Mouse (Mus musculus) limb, embryonic 15.5 days (tissue): ENCODE measurements around the gene Cep128. TPM values are rescaled to one million over a fixed set of nuclear protein-coding genes. Genes with fewer than 3 reads are reported as not detected.

ENCODE experiments used
- ATAC-seq: fragments of 200-750 bp; cut with Nextera tagmentation; 2 replicates; pipeline ENCODE4 v1.8.0; 2017; ENCODE audit warnings: low read depth, moderate TSS enrichment; ENCODE audit not compliant: insufficient number of reproducible peaks, low FRiP score, low TSS enrichment
- H3K27ac ChIP-seq: fragments of 300-500 bp; sonication (generic); 2 replicates; pipeline ENCODE4 v1.5.1; 2015; ENCODE audit warnings: moderate library complexity, mild to moderate bottlenecking, inconsistent platforms
- H3K27me3 ChIP-seq: fragments of 300-500 bp; sonication (generic); 2 replicates; pipeline ENCODE4 v1.6.1; 2015; ENCODE audit warnings: inconsistent platforms
- H3K36me3 ChIP-seq: fragments of 300-500 bp; sonication (generic); 2 replicates; pipeline ENCODE4 v1.6.1; 2015; ENCODE audit warnings: inconsistent platforms
- H3K4me1 ChIP-seq: fragments of 300-500 bp; sonication (generic); 2 replicates; pipeline ENCODE4 v1.6.1; 2015; ENCODE audit warnings: inconsistent platforms
- H3K4me2 ChIP-seq: fragments of 300-500 bp; sonication (generic); 2 replicates; pipeline ENCODE4 v1.6.1; 2015; ENCODE audit warnings: mild to moderate bottlenecking, inconsistent platforms
- H3K4me3 ChIP-seq: fragments of 300-500 bp; sonication (generic); 2 replicates; pipeline ENCODE4 v1.5.1; 2015; ENCODE audit warnings: mild to moderate bottlenecking, inconsistent platforms
- H3K9ac ChIP-seq: fragments of 300-500 bp; sonication (generic); 2 replicates; pipeline ENCODE4 v1.6.1; 2015; ENCODE audit warnings: inconsistent platforms
- H3K9me3 ChIP-seq: fragments of 300-500 bp; sonication (generic); 2 replicates; pipeline ENCODE4 v1.6.1; 2016; ENCODE audit warnings: inconsistent platforms
- WGBS: fragments of 180-500 bp; shearing (Covaris S2); methylation state at CpG from one replicate; pipeline ENCODE4 v1.1.7; 2015; 5-methylcytosine and 5-hydroxymethylcytosine counted together
- polyA plus RNA-seq: library from polyadenylated mRNA; unstranded; fragments of >200 nt; fragmentation: Nextera tagmentation; extraction: Ambion mirVana; gene quantifications from 2 replicates; pipeline ENCODE4 v1.2.1, GENCODE M21; 2015

The Cep128 gene
- polyA plus RNA-seq, 1 experiment from 2014 or later = 8.4 TPM

DNA sequence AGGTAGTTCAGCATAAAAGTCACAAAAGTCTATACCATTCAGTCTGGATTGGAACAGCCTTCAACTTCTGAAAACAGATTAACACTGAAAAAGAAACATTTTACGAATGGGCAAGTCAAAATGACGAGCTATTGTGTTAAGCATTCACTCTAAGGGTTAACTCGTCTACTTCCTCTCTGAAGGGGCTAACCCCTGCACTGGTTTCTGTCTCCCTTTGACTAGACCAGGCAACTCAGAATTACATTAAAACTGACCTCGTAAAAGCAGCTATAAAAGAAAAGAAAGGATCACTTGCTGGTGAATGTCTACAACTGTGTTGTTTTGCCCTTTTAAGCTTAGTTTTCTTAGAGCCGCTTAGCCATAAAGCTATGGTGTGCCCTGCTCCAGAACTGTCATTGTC, 79.2 kb downstream of the Cep128 start:
- H3K4me1 ChIP-seq = no peaks in the 10 kb centered on the region
- H3K4me3 ChIP-seq = no peak overlapping the region
- no peaks in the 10 kb centered on the region for H3K27me3 ChIP-seq
- 36% methylated on average over 5 of the region's 5 CpGs for WGBS
- H3K9me3 ChIP-seq = no peaks in the 10 kb centered on the region
- H3K4me2 ChIP-seq = no peak overlapping the region
- no peak for ATAC-seq
- no peak overlapping the region for H3K27ac ChIP-seq
- no peak overlapping the region for H3K9ac ChIP-seq
- H3K36me3 ChIP-seq = no peaks in the 10 kb centered on the region

DNA sequence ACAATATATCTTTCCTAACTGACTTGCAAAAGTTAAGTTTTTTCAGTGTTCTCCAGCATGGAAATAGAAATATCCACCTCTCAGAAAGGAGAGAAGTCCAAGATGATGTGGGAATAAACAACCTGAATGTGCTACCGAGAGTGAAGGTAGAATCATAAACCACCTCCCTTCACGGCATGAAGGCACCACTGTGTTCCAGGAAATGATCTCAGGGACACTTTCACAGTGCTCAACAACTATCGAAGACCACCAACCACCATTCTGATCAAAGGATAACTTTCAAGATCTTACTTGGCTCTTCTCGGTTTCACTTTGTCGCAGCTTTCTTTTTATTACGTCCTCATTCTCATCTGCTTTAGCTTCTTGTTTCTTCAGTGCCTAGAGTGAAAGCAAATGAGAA, 85.5 kb downstream of the Cep128 start:
- WGBS = 93% methylated on average over 6 of the region's 6 CpGs
- ATAC-seq = no peak
- H3K4me2 ChIP-seq = no peak overlapping the region

DNA sequence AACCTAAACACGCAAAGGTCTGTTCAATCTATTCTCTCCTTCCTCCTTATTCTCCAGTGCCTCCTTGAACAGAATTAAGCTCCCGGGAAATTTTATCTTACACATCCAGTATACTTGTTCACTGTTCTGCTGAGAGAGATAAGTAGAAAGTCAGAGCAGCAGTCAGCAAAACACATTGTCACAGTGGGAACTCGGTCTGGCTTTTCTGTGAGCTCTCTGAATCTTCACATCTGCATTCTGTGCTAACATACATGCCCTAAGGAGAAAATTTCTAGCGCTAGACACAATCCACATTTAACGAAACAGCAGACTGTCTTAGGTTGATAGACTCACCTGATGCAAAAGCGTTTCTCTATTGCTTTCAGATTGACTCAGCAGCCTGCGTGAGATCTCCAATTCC, 88.3 kb downstream of the Cep128 start:
- no peaks in the 10 kb centered on the region for H3K9me3 ChIP-seq
- no peak overlapping the region for H3K27ac ChIP-seq
- no peaks in the 10 kb centered on the region for H3K27me3 ChIP-seq
- no peaks in the 10 kb centered on the region for H3K36me3 ChIP-seq
- no peaks in the 10 kb centered on the region for H3K4me1 ChIP-seq
- no peak overlapping the region for H3K4me3 ChIP-seq
- WGBS = 70% methylated on average over 7 of the region's 7 CpGs
- H3K9ac ChIP-seq = no peak overlapping the region
- ATAC-seq = no peak
- no peak overlapping the region for H3K4me2 ChIP-seq

More for the DNA sequence above, 85.5 kb downstream of the Cep128 start:
- Histone ChIP-seq H3K27ac (no peak overlapping the region), H3K9me3 (no peaks in the 10 kb centered on the region), H3K9ac (no peak overlapping the region), H3K4me1 (no peaks in the 10 kb centered on the region), H3K27me3 (no peaks in the 10 kb centered on the region), H3K36me3 (no peaks in the 10 kb centered on the region), H3K4me3 (no peak overlapping the region)

DNA sequence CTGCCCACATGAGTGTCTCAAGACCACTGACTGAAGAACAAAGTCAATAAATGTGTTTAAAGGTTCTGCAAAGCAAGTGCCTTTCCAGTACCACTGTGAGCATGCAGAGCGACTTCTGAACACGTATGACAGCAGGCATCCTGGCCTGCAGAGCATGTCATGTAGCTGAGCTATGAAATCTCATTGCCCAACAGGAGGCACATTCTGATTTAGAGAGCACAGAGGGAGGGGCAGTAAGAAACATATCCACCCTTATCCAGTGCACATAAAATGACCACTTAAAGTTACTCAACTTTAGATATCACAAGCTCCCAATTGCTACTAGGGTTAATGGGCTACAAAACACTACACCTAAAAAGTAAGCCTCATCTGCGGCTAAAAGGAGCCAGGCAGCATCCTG, 88.8 kb downstream of the Cep128 start:
- no peak for ATAC-seq
- H3K4me1 ChIP-seq = no peaks in the 10 kb centered on the region
- H3K36me3 ChIP-seq = no peaks in the 10 kb centered on the region
- H3K4me2 ChIP-seq = no peak overlapping the region
- no peaks in the 10 kb centered on the region for H3K27me3 ChIP-seq
- no peak overlapping the region for H3K9ac ChIP-seq
- WGBS = 87% methylated on average over 3 of the region's 3 CpGs
- no peaks in the 10 kb centered on the region for H3K9me3 ChIP-seq
- H3K27ac ChIP-seq = no peak overlapping the region
- H3K4me3 ChIP-seq = no peak overlapping the region

DNA sequence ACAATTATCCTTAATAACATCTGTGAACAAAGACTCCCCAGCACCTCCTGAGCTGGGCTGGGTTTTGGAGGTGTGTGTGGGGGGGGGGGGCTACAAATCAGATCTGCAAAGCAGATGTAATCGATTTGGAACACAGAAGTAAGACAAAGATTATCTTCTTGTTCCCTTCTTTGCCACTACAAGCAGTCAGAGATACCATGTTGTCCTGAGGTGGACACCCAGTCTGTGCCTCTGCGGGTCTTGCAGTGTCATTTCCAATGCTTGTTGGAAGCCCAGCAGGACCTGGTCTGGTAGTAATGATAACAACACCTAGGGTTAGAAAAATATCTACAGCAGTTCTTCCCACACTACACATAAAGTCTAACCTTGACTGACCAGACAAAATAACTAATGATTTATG, 110.3 kb downstream of the Cep128 start:
- WGBS = 94% methylated on average over 2 of the region's 2 CpGs
- Histone ChIP-seq H3K9ac (no peak overlapping the region), H3K4me2 (no peak overlapping the region), H3K4me3 (no peak overlapping the region), H3K27ac (no peak overlapping the region), H3K4me1 (no peaks in the 10 kb centered on the region), H3K36me3 (no peaks in the 10 kb centered on the region), H3K27me3 (no peaks in the 10 kb centered on the region), H3K9me3 (no peaks in the 10 kb centered on the region)
- no peak for ATAC-seq

DNA sequence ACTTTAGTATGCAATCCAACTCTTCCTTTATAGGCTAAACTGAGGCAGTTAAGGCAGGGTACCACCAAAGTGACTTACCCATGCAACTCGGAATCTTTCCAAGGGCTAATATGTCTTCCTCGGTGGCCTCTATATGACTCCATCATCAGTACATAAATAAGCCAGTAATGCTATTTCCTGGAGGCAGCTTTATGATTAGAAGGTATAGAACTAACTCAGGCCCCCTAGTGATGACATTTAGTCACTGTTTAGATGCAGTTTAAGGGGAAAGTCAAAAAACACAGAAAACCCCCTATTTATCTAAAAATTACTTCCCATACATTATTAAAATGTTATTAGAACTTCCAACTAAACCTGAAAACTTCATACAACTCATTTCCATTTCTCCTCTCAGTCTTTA, 114.6 kb downstream of the Cep128 start:
- no peaks in the 10 kb centered on the region for H3K9me3 ChIP-seq
- H3K4me2 ChIP-seq = no peak overlapping the region
- no peak overlapping the region for H3K27ac ChIP-seq
- no peak for ATAC-seq
- no peak overlapping the region for H3K9ac ChIP-seq
- no peaks in the 10 kb centered on the region for H3K27me3 ChIP-seq
- H3K36me3 ChIP-seq = no peaks in the 10 kb centered on the region
- 64% methylated on average over 2 of the region's 2 CpGs for WGBS
- no peak overlapping the region for H3K4me3 ChIP-seq
- no peaks in the 10 kb centered on the region for H3K4me1 ChIP-seq

DNA sequence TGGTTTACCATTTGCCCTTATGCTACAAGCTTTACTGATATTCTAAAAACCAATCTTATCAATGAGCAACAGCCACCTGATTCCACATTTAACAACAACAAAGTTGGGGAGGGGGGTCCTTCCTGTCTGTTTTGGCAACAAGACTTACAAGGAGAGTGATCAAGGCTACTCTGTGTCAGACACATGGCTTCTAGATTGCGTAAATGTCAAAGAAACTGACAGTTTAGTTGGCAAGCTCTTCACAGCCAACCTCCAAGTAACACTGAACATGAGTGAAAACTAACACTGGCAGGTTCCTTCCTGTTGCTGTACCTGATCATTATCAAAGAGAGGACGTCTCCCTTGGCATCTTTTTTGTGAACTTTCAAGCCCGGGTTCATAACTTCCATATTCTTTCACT, 115.2 kb downstream of the Cep128 start:
- H3K4me1 ChIP-seq = no peaks in the 10 kb centered on the region
- 67% methylated on average over 3 of the region's 3 CpGs for WGBS

DNA sequence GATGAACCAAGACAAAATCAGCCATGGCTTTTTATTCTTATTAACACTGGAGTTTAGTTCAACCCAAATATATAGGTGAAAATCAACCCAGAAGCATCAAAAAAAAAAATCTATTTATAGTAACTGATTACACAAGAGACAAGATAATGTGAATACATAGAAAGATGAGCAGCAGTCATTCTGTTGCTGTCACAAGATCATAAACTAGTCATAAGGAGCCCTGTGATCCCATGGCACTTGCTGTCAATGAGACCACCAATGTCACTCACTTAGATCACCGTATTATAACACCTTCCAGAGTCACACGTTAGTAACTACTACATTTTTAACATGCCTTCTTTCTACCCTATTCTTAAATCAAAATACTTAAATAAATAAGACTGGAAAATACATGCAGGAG, 118.2 kb downstream of the Cep128 start:
- Histone ChIP-seq H3K9ac (no peak overlapping the region), H3K4me1 (no peaks in the 10 kb centered on the region), H3K4me3 (no peak overlapping the region), H3K9me3 (no peaks in the 10 kb centered on the region), H3K27ac (no peak overlapping the region), H3K27me3 (no peaks in the 10 kb centered on the region), H3K4me2 (no peak overlapping the region), H3K36me3 (no peaks in the 10 kb centered on the region)
- no peak for ATAC-seq
- WGBS = 76% methylated on average over 2 of the region's 2 CpGs

More for the DNA sequence above, 115.2 kb downstream of the Cep128 start:
- no peak overlapping the region for H3K4me2 ChIP-seq
- H3K9me3 ChIP-seq = no peaks in the 10 kb centered on the region
- ATAC-seq = no peak
- no peaks in the 10 kb centered on the region for H3K27me3 ChIP-seq
- H3K36me3 ChIP-seq = no peaks in the 10 kb centered on the region
- H3K27ac ChIP-seq = no peak overlapping the region
- no peak overlapping the region for H3K4me3 ChIP-seq
- H3K9ac ChIP-seq = no peak overlapping the region

DNA sequence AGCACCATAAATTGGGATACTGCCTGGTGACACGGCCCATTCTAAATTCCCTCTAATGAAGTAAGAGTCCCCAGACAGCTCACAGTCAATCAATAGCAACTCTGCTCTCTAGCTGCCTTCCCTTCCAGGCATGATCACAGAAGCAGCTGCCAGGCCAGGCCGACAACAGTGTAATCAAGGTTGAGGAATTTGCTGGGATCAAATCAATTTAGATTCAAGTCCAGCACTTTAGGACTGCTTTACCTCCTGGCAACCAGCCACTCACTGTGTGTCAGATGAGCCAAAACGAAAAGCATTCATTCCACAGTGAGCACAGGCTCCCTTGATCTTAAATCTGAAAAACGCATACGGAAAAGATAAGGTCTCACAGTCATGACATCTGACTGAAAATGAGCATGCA, 118.7 kb downstream of the Cep128 start:
- Histone ChIP-seq H3K9me3 (no peaks in the 10 kb centered on the region), H3K36me3 (no peaks in the 10 kb centered on the region), H3K4me2 (no peak overlapping the region), H3K9ac (no peak overlapping the region), H3K4me1 (no peaks in the 10 kb centered on the region), H3K4me3 (no peak overlapping the region), H3K27me3 (no peaks in the 10 kb centered on the region), H3K27ac (no peak overlapping the region)
- no peak for ATAC-seq
- 45% methylated on average over 5 of the region's 5 CpGs for WGBS

DNA sequence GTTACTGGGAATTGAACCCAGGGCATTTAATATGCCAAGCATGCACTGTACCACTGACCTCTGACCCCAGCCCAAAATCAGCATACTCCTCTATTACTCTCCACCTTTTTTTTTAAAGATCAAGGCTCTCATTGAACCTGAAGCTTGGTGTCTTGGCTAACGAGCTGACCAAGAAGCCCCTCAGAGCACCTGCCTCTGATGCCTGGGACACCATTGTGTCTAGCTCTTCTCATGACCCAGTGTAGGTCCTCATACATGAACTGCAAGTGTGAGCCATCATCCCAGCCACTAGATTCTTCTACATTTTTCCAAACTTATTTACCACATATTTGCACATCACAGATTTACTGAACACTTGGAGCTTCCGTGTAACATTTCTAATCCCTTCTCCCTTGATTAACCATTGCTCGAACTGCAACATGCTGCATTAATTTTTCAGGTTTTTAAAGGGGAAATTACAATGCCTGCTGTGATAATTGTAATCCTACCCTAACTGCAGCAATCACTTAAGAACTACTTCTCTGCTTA, 119.3 kb downstream of the Cep128 start:
- Histone ChIP-seq H3K4me1 (no peaks in the 10 kb centered on the region), H3K9me3 (no peaks in the 10 kb centered on the region), H3K9ac (no peak overlapping the region), H3K27ac (no peak overlapping the region), H3K36me3 (0 out of 2 replicates have a peak, but pooled peaks cover 4% of the 10 kb centered on the region), H3K27me3 (no peaks in the 10 kb centered on the region), H3K4me3 (no peak overlapping the region), H3K4me2 (no peak overlapping the region)
- 72% methylated on average over 3 of the region's 3 CpGs for WGBS
- ATAC-seq = no peak

DNA sequence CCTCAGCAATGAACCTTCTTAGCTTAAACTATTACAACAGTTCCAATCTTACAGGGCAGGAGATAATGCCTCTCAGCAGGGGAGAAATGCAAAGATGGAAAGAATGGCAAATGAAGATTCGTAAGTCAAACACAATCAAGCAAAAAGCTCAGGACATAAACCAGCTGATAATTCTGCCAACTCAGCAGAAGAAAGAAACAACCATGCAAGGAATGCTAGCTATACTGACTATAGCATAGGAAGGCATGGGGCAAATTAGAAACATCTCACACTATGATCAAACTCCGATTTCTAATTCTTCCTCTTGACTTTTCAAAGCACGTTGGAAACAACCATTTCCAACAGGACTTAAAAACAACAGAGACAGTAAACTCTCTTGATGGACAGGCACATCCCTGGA, 120.5 kb downstream of the Cep128 start:
- no peaks in the 10 kb centered on the region for H3K27me3 ChIP-seq
- 77% methylated on average over 3 of the region's 3 CpGs for WGBS
- no peaks in the 10 kb centered on the region for H3K9me3 ChIP-seq
- H3K27ac ChIP-seq = no peak overlapping the region
- H3K4me3 ChIP-seq = no peak overlapping the region
- H3K4me1 ChIP-seq = no peaks in the 10 kb centered on the region
- no peak overlapping the region for H3K9ac ChIP-seq
- ATAC-seq = no peak
- H3K36me3 ChIP-seq = 0 out of 2 replicates have a peak, but pooled peaks cover 7% of the 10 kb centered on the region
- no peak overlapping the region for H3K4me2 ChIP-seq

DNA sequence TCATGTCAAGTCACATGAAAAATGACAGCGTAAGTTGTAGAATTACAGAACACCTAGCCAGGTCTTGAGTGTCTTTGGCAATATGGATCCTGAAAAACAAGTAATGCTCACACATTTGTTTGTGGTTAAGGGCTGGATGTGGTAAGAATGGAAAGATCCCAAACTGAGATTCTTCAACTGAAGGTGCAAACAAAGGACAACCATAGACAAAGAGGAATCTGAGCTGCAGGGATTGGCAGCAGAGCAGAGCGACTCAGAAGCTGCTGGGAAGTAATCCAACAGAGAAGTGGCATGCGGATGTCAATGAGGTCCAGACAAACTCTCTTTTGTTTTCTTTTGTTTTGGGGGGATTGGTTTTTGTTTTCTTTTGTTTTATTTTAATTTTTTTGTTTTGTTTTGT, 121.4 kb downstream of the Cep128 start:
- no peak overlapping the region for H3K4me3 ChIP-seq
- no peak overlapping the region for H3K27ac ChIP-seq
- no peak overlapping the region for H3K9ac ChIP-seq
- H3K9me3 ChIP-seq = no peaks in the 10 kb centered on the region
- H3K4me1 ChIP-seq = no peaks in the 10 kb centered on the region
- ATAC-seq = no peak
- H3K27me3 ChIP-seq = no peaks in the 10 kb centered on the region
- WGBS = 87% methylated on average over 3 of the region's 3 CpGs
- no peak overlapping the region for H3K4me2 ChIP-seq
- 0 out of 2 replicates have a peak, but pooled peaks cover 7% of the 10 kb centered on the region for H3K36me3 ChIP-seq

DNA sequence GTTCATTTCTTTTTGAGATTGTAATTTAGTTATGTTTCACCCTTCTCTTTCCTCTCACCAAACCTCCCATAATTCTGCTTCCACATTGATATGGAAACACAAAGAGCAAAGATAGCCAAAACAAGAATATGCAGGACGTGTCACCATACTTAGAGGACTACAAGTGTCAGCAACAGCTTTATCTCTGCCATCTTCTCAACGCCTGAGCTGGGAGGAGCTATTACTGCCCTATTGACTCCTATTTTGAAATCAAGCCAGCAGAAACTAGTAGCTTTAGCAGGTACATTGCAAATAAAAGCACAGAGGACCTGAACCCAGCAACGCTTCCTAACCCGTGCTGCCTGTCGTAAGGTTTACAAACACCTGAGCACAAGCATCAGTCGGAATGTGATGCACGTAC, 127.9 kb downstream of the Cep128 start:
- no peak overlapping the region for H3K9ac ChIP-seq
- H3K27ac ChIP-seq = no peak overlapping the region
- no peaks in the 10 kb centered on the region for H3K4me1 ChIP-seq
- no peak overlapping the region for H3K4me2 ChIP-seq
- no peak for ATAC-seq
- no peaks in the 10 kb centered on the region for H3K9me3 ChIP-seq
- no peak overlapping the region for H3K4me3 ChIP-seq
- WGBS = 81% methylated on average over 7 of the region's 7 CpGs
- 0 out of 2 replicates have a peak, but pooled peaks cover 7% of the 10 kb centered on the region for H3K36me3 ChIP-seq
- no peaks in the 10 kb centered on the region for H3K27me3 ChIP-seq
